Mouse (Mus musculus): ENCODE measurements around the gene Dnaic1. TPM values are rescaled to one million over a fixed set of nuclear protein-coding genes. Genes with fewer than 3 reads are reported as not detected.
A peak's percentile ranks its signal among the peaks of the same experiment; 100 is the strongest.

The Dnaic1 gene
- polyA plus RNA-seq, 1 experiment: 0.96 TPM

DNA sequence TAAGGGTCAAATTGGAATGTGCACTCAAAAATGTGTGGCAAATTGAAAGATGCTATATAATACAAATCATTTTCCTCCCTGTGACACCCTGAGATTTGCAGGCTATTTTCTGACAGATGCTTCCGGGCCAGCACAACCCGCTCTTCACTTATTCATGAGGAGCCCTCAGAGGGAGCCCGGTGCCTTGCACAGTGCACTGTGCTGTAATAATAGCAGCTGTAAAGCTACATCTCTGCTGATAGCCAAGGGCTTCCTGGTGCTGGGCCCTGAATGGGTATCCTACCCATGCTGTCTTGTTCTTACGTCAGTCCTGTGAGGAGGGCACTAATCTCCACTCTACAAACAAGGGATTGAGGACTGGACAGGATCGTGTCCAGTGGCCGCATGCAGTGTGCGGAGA, 13.8 kb downstream of the Dnaic1 start:
- H3K27ac ChIP-seq (ENCODE audit: control insufficient read depth, insufficient read depth, low read length): no peak overlapping the region
- TF ChIP-seq POLR2A (IDR thresholded peaks at IDR 0.05; ENCODE audit: control insufficient read depth, extremely low read depth, insufficient read depth, low read length, poor library complexity): no peak
- TF ChIP-seq CTCF (IDR thresholded peaks at IDR 0.05; ENCODE audit: borderline replicate concordance, control insufficient read depth, extremely low read depth, insufficient read depth, low read length, poor library complexity): no peak
- H3K36me3 ChIP-seq (ENCODE audit: control insufficient read depth, insufficient read depth, low read length): no peaks in the 10 kb centered on the region
- WGBS: 92% methylated on average over 7 of the region's 7 CpGs
- H3K27me3 ChIP-seq (ENCODE audit: control insufficient read depth, insufficient read depth, low read length): no peaks in the 10 kb centered on the region; the same call in 1 of the 2 replicates
- DNase-seq: no peak
- no peak overlapping the region for H3K4me3 ChIP-seq (ENCODE audit: control insufficient read depth, insufficient read depth, low read length)
- H3K4me1 ChIP-seq (replicated peaks; ENCODE audit: control insufficient read depth, insufficient read depth, low read length): no peaks in the 10 kb centered on the region

DNA sequence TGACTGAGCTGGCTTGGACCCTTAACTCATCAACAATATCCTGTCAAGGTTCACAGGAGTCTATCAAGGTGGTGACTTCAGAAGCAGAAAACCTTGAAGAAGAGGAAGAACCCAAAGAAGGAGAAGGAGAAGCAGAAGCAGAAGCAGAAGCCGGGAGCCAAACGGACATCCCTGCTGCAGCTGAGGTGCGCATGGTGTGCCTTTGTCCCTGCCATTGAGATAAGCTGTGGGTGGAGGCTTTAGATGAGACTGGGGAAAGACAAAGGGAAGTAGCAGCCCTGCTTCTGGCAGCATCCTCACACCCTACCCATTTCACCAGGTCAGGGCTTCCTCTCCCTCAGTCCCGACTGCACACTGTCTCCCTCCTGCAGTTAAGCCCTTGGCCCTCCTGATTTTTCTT, 33.2 kb downstream of the Dnaic1 start:
- Histone ChIP-seq H3K4me3 (ENCODE audit: control insufficient read depth, insufficient read depth, low read length) (no peak overlapping the region), H3K27ac (ENCODE audit: control insufficient read depth, insufficient read depth, low read length) (no peak overlapping the region), H3K27me3 (ENCODE audit: control insufficient read depth, insufficient read depth, low read length) (no peaks in the 10 kb centered on the region), H3K4me1 (replicated peaks; ENCODE audit: control insufficient read depth, insufficient read depth, low read length) (no peaks in the 10 kb centered on the region), H3K36me3 (ENCODE audit: control insufficient read depth, insufficient read depth, low read length) (no peaks in the 10 kb centered on the region)
- 18% methylated on average over 4 of the region's 4 CpGs for WGBS
- no peak for DNase-seq
- TF ChIP-seq CTCF (IDR thresholded peaks at IDR 0.05; ENCODE audit: borderline replicate concordance, control insufficient read depth, extremely low read depth, insufficient read depth, low read length, poor library complexity) (no peak), POLR2A (IDR thresholded peaks at IDR 0.05; ENCODE audit: control insufficient read depth, extremely low read depth, insufficient read depth, low read length, poor library complexity) (no peak)

DNA sequence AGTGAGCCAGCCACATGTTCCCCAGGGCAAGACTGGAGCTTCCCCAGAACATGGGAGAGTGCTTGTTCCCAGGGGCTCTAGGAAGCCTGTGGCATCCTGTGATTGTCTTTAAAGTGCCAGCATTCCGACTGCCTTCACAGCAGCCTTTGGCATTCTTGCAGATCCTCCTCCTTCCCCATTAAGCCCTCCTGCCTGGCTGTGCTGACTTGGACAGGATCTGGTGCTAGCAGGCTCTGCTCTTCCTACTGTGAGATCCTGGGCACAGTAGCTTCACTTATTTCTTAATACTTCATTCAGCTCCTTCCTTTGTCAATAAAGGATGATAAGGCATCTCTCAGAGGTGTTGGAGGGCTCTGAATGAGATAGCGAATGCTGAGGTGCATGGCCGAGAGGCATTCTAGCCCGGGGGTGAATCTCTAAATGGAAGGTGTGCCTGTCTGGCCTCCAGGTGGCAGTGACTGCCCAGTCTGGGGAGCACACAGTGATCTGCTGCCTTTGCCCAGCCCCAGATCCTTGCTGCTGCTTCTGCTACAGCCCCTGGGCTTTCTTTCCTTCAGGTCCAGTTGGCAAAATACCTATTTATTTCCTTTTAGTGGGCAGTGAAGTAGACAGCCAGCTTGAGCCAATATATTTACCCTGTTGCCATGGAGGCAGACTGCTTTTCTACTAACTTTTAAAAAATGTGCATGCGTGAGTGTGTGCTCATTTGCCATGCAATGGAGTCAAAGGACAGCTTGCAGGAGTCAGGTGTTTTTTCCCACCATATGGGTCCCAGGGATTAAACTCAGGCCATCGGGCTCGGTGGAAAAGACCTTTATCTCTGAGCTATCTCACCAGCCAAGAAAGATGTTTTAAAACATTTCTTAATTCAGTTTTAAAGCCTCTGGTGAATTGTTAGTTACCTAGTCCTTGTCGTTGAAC, 35.2 kb downstream of the Dnaic1 start:
- no peaks in the 10 kb centered on the region for H3K4me1 ChIP-seq (replicated peaks; ENCODE audit: control insufficient read depth, insufficient read depth, low read length)
- TF ChIP-seq POLR2A (IDR thresholded peaks at IDR 0.05; ENCODE audit: control insufficient read depth, extremely low read depth, insufficient read depth, low read length, poor library complexity): no peak
- no peak for DNase-seq
- H3K4me3 ChIP-seq (ENCODE audit: control insufficient read depth, insufficient read depth, low read length): no peak overlapping the region
- H3K27me3 ChIP-seq (ENCODE audit: control insufficient read depth, insufficient read depth, low read length): no peaks in the 10 kb centered on the region
- 51% methylated on average over 8 of the region's 8 CpGs for WGBS
- no peaks in the 10 kb centered on the region for H3K36me3 ChIP-seq (ENCODE audit: control insufficient read depth, insufficient read depth, low read length)
- H3K27ac ChIP-seq (ENCODE audit: control insufficient read depth, insufficient read depth, low read length): no peak overlapping the region

DNA sequence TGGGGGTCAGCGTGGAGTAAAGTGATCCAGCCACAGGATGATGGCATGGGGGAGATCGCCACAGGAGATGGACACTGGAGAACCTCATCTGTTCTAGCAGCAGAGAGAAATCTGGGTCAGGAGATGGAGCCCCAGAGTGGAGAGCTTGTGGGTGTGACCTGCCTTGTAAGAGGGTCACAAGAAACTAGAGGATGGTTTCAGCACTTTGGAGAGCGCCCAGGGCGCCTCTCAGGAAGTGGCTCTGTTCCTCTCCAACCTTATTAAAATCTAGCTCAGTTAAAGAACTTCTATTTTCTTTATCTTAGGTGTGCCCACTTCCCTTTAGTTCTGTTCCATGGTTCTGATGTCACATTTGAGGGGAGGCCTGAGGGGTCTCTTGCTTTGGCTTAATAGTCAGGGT, 37.2 kb downstream of the Dnaic1 start:
- Histone ChIP-seq H3K4me1 (replicated peaks; ENCODE audit: control insufficient read depth, insufficient read depth, low read length) (0 out of 2 replicates have a peak, but pooled peaks cover 2% of the 10 kb centered on the region), H3K27ac (ENCODE audit: control insufficient read depth, insufficient read depth, low read length) (no peak overlapping the region), H3K36me3 (ENCODE audit: control insufficient read depth, insufficient read depth, low read length) (no peaks in the 10 kb centered on the region), H3K27me3 (ENCODE audit: control insufficient read depth, insufficient read depth, low read length) (no peaks in the 10 kb centered on the region), H3K4me3 (ENCODE audit: control insufficient read depth, insufficient read depth, low read length) (no peak overlapping the region)
- no peak for TF ChIP-seq POLR2A (IDR thresholded peaks at IDR 0.05; ENCODE audit: control insufficient read depth, extremely low read depth, insufficient read depth, low read length, poor library complexity)
- no peak for TF ChIP-seq CTCF (IDR thresholded peaks at IDR 0.05; ENCODE audit: borderline replicate concordance, control insufficient read depth, extremely low read depth, insufficient read depth, low read length, poor library complexity)
- DNase-seq: peak; percentile 43
- 34% methylated on average over 4 of the region's 4 CpGs for WGBS

DNA sequence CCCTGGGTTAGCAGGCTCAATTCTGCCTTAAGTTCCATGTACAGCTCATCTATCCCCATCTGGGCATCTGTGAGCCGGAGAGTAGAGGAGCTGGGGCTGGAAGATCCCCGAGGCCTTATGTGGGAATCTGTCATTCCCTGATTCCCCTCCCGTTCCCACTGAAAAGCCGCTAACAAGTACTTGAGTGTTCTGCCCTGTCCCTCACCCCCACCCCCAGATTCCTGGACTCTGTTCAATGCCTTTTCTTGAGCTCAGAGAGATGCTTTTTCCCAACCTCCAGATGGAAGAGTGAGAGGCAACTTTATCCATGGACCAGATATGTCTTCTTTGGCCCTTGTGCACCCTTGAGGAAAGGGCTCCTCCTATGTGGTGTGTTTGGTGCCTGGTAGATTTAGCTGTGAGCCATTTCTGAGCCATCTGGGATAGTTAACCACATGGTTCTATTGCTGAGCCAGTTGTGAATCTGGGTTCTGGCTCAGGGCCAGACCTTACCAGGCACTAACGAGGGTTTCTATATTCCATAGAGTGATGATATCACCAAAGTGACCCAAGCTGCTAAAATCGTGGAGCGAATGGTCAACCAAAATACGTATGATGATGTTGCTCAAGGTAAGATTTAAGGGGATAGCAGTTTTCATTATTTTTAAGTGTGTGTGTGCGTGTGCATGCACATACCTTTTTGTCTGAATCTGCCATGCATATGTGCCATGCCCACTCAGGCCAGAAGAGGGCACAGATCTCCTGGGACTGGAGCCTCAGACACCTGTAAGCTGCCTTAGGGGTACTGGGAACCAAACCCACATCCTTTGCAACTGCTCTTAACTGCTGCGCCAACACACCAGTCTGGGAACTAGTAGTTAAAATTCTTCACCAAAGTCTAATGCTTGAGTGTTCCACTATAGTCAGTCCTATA, 40.4 kb downstream of the Dnaic1 start:
- peak; percentile 46 for DNase-seq
- H3K4me3 ChIP-seq (ENCODE audit: control insufficient read depth, insufficient read depth, low read length): no peak overlapping the region
- no peak for TF ChIP-seq CTCF (IDR thresholded peaks at IDR 0.05; ENCODE audit: borderline replicate concordance, control insufficient read depth, extremely low read depth, insufficient read depth, low read length, poor library complexity)
- no peak for TF ChIP-seq POLR2A (IDR thresholded peaks at IDR 0.05; ENCODE audit: control insufficient read depth, extremely low read depth, insufficient read depth, low read length, poor library complexity)
- no peak overlapping the region for H3K27ac ChIP-seq (ENCODE audit: control insufficient read depth, insufficient read depth, low read length)
- no peaks in the 10 kb centered on the region for H3K36me3 ChIP-seq (ENCODE audit: control insufficient read depth, insufficient read depth, low read length)
- 78% methylated on average over 10 of the region's 10 CpGs for WGBS
- H3K4me1 ChIP-seq (replicated peaks; ENCODE audit: control insufficient read depth, insufficient read depth, low read length): 0 out of 2 replicates have a peak, but pooled peaks cover 2% of the 10 kb centered on the region
- no peaks in the 10 kb centered on the region for H3K27me3 ChIP-seq (ENCODE audit: control insufficient read depth, insufficient read depth, low read length)

DNA sequence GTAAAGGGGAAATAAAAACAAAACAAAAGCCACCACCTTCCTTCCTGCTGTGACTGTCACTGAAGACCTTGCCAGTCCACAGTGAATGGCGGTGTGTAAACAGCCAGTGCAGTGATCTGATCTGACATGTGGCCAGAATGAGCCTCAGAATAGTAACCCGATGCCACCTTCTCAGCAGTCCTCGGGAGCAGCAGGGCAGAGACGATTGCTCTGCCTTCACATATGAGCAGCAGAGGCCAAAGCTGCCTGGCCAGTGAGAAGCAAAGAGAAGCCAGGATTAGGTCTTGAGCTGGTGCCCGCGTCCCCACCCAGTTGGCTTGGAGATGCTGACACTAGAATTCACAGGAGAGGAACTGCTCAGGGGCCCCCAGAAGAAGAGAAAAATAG, 41.0 kb downstream of the Dnaic1 start:
- no peak overlapping the region for H3K27ac ChIP-seq (ENCODE audit: control insufficient read depth, insufficient read depth, low read length)
- no peaks in the 10 kb centered on the region for H3K36me3 ChIP-seq (ENCODE audit: control insufficient read depth, insufficient read depth, low read length)
- H3K4me1 ChIP-seq (replicated peaks; ENCODE audit: control insufficient read depth, insufficient read depth, low read length): 0 out of 2 replicates have a peak, but pooled peaks cover 2% of the 10 kb centered on the region
- DNase-seq: no peak
- TF ChIP-seq POLR2A (IDR thresholded peaks at IDR 0.05; ENCODE audit: control insufficient read depth, extremely low read depth, insufficient read depth, low read length, poor library complexity) (no peak), CTCF (IDR thresholded peaks at IDR 0.05; ENCODE audit: borderline replicate concordance, control insufficient read depth, extremely low read depth, insufficient read depth, low read length, poor library complexity) (no peak)
- no peaks in the 10 kb centered on the region for H3K27me3 ChIP-seq (ENCODE audit: control insufficient read depth, insufficient read depth, low read length)
- no peak overlapping the region for H3K4me3 ChIP-seq (ENCODE audit: control insufficient read depth, insufficient read depth, low read length)
- 33% methylated on average over 6 of the region's 6 CpGs for WGBS

Measured in thymus, adult 2 months (tissue).